Mouse (Mus musculus) layer of hippocampus, adult 8-10 months (tissue): ENCODE measurements at regions not wholly inside any gene's neighbourhood (a gene's known extent, or its start where the extent isn't known, plus 50 kb on each side); places are given as distances from the start of the nearest gene placed in this dataset.
A peak's percentile ranks its signal among the peaks of the same experiment; 100 is the strongest.

Experiments used
- DNase-seq, 2 experiments: peaks; one replicate each; pipeline ENCODE4 v3.0.0; 2022; ENCODE audit warnings: low spot score in 2 of 2

DNA sequence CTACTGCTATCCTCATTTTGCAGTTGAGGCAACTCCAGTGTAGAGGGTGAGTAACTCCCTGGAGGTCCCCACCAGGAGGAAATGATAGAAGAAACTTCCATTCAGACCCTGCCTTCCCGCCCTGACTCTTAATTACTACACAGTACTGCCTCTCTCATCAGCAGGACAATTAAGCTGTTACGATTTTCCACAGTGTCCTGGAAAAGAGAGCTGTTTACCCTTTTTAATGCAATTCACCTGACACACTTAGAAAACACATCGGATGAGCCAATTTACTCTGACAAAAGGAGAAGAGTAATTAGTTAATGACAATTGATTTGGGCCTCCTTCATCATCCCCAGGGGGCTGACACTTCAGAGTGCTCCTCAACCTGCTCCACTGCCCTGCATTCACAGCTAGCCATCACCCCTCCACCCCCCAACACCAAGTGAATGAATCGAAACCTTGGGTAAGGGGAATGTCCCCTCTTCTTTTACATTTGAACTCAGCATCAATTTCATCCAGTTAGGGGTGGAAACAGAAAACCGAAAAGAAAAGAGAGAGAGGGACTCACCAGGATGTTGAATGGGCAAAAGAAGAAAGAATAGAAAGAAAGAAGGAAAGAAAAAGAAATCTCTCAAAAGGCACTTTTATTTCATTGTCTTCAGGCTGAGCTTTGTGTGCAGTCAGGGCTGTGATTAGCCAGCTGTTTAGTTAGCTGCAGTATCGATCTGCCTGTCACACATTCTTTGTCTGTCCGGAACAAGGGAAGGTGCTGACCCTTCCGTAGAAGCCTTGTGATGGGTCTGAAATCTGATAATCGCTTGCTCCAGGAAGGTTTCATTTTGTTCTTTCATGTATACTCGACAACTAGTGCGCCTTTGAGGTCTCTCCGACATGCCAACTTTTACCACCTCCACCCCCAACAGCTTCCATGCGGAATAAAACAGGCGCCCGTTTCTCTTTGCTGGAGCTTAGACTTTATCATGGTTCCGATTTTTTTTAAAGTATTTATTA lies 482.6 kb upstream of the Tenm4 start:
- DNase-seq, result no peak

DNA sequence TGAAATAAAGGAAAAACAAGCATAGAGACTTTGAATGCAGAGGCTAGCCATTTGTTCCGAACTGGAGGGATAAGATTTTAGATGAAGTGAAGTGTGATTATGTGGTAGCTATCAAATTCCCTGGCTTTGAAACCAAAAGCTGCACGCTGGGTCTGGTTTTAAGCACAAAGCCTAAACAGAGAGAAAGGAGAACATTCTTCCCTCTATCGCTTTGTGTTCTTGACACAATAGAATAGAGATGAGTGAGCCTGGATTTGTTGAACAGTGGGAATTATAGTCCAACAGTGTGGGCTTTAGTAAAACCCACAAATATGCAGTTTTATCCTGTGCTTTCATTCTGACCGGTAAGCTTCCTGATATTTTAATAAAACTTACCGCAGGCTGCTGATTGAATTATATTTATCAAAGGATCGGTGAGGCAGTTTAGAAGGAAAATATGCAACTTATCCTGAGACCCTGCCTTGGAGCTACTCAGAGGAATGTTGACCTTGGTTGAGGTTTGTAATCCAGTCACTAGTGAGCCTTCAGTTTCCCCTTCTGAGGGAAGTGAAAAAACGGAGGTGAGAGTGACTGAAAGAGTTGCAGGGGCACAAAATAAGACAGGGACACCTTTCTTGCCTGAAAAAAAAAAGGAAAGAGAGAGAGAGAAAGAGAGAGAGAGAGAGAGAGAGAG lies 481.7 kb upstream of the Tenm4 start:
- no peak for DNase-seq

DNA sequence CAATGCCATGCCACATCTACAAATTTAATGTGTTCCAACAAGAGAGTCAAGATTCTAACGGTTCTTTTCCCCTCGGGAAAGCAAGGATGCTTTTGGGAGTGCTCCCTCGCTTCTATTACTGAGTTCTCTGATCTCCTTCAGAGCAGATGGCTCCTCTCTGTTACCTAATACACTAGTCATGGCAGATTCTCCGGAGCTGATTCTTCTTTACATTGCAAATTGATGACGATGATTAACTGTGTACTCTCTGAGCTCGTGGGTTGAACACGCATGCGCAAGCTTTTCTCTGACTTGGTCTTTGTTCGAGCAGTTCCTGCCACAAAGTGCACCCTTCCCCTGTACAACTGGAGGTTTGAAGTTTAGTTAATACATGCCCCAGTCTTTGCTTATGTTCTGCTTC lies 471.5 kb upstream of the Tenm4 start:
- DNase-seq, result peak; percentile 11 to 25

DNA sequence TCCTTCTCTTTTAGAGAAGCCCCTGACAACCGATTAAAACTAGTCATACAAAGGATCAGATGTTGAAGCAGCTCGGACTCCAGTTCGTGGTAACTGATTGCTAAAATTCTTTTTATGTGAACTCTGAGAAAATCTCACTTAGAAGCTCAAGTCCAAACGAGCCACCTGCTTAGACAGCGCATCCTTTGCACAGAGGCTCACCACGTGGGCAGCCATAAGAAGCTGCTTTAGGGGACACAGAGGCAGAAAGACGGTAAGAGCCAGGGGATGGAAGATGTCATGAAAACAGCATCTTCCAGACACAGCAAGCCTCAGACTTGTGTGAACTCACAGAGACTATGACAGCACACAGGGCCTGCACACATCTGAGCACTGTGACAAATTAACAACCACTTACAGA lies 461.0 kb upstream of the Tenm4 start:
- DNase-seq, result no peak

DNA sequence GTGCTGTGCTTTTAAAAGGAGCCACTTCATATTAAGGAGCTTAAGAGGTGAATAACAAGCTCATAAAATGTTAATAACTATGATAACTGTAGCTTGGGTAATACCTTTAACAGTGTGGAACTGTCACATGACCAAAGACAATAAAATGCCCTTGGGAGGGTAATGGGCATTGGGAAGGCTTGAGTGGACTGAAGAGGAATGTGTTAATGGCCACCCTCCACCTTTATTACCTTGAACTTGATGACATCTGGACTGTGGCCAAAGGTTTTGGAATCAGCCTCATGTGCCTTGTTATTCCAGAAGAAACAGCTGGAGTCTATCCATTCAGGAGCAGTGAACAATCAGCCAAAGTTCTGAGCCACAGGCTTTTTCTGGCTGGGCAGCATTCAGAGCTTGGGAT lies 451.0 kb upstream of the Tenm4 start:
- DNase-seq, result no peak

DNA sequence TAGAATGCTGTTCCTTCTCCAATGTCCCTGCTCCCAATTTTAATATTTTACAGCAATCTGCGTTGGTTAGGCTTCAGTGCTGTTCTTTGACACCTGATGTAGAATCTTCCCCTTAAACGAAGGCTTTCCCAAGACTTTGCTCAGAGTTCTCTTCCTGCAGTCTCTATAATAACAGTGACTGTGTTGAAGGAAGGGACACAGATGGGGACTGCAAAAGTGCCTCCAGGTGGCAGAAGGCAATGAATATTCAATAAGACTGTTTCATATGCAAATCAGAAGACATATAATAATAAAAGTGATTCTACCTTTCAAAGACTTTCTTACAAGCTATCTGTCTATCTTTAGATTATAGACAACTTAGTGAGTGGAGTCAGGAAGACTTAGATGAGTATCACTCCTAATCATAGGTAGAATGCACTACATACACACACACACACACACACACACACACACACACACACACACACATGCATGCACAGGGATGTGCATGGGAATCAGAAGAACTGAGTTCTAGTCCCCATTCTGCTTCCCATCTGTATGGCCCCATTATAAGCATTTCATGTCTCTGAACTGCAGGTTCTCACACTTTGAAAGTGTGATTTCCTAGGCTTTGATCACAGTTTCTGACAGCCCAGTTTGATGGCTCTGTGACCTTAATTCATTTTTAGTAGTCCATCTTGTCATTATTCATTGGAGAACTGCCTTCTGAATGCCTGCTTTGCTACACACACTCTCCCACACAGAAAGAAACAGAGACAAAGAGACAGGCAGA lies 445.1 kb upstream of the Tenm4 start:
- peak; percentile 17 to 34 for DNase-seq

DNA sequence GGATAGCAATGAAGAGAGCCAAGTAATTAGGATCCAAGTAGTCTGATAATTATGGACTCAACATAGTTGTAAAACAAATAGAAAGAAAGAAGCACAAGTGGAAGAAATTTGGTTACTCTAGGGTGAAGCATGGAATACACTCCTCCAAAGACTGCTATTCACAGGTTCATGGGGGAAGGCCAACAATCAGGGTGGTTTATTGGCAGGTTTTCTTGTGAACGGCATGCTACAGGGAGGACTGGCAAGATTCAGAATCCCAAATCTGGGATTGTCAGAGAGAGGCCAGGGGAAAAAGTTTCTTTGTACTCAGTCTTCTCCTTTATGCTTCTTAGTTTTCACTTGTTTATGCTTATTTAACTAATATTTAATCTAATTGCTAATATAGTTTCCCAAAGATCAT lies 437.2 kb upstream of the Tenm4 start:
- no peak for DNase-seq

DNA sequence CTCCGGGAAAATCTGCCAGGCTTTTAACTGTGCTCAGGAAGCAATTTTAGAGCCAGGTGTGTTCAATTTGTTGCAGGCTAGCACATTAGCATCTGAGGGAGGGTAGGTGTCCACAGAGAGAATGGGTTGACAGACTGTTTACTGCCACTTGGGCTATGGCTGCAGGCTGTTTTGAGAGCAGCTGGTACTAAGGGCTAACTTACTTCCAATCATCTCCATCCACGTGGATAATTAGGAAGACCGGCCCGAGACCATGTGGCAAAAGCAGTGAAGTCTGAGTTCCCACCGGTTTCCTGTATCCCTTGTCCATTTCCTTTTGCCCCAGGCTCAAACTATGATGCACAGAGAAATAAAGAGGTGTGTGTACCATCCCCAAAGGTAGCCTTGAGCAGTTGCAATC lies 436.5 kb upstream of the Tenm4 start:
- no peak for DNase-seq

DNA sequence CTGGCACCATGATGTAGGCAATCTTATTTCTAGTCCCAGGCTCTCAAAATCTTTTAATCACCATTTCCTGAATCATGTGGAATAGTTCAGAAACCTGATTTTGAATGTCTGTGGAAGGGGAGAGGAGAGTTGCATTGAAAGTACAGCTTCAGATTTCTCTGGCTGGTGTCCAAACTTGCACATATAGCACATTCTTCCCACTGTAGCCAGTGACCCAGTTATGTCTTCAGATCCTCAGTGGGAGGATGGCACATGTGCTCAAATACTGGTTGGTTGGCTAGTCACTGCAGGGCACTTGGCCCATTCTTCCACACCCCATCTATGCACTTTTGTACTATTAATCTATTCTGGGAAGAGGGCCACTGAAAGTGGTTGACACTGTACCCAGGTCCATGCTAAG lies 434.3 kb upstream of the Tenm4 start:
- no peak for DNase-seq

DNA sequence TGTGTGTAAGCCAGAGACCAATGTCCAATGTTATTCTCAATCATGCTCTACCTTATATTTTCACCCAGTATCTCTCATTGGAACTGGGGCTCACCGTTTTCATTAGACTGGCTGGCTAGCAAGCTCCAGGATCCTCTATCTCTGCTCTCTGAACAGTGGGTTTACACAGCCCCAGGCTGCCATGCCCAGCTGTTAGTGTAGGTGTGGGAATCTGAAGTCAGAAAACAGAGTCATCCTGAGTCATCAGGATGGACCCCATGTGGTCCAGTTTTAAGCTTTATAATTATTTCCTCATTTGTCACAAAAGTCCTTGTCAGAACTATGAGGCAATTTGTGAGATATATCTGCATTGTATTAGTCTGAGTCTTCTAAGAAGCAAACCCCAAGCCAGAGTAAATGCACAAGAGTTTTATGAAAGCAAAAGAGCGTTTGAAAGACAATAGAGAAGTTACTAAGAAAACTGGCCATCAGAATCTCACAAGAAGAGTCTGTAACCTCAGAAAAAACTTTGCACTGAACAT lies 432.3 kb upstream of the Tenm4 start:
- DNase-seq, result no peak

DNA sequence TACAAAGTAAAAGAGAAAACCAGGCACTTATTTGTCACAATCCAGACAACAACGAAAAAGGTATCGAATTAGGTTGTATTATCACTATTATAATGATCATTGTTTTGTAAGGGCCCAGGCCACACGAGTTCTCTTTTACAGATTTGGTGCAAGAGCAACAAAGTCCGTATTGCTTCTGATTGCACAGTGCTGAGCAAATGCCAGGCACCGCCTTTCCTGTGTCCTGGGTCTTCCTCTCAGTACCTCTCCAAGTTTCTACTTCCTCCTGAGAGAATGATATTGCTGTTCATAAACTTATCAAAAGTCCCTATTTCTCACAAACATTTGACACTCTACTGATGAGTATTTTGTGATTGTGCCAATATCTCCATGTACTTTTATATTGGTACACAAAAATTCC lies 431.3 kb upstream of the Tenm4 start:
- DNase-seq, result no peak

DNA sequence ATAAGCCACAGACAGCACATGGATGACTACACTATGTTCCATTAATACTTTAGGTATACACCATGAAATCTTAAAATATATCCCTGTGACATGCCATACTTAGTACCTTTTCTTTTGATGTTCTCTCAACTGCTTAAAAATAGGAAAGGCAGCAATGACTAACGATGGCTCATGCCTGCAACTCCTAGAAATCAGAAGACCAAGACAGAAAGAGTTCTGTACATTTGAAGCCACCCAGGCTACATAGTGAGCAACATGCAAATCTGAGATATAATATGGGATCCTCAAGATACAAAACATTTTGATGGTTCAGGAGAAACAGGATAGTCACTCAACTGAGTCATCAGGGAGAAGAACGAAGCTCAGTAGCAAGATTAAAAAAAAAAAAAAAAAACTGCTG lies 412.7 kb upstream of the Tenm4 start:
- no peak for DNase-seq

DNA sequence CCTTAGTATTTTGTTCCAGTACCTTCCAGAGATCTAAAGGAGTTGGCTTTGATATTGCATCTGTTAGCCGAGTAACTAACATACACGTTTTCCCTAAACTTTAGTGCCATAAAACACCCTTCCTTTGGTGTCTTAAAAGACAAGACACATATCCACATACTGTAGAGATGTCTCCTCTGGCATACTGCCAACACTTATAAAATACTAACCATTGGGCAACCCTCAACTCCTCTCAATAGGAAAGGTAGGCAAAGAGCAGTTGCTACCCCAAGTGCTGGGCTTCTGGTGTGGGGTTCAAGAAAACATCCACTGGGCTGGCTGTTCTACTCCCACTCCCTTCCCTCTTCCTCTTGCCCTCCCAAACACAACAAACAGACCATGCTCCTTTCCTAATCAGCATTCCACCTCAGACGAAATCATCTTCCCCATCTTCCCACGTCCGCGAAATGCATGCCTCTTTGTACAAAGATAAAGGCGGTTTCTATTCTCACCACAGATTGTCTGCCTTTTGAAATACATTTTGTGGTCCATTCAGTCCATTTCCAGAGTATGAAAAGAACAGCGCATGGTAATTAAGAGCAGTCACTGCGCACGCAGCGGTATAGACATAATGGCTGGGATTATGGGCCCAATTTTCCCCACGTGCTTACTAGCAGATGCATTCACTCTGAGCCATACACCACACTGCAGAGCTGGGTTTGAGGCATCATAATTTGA lies 409.9 kb upstream of the Tenm4 start:
- peak; percentile 11 to 21 for DNase-seq

DNA sequence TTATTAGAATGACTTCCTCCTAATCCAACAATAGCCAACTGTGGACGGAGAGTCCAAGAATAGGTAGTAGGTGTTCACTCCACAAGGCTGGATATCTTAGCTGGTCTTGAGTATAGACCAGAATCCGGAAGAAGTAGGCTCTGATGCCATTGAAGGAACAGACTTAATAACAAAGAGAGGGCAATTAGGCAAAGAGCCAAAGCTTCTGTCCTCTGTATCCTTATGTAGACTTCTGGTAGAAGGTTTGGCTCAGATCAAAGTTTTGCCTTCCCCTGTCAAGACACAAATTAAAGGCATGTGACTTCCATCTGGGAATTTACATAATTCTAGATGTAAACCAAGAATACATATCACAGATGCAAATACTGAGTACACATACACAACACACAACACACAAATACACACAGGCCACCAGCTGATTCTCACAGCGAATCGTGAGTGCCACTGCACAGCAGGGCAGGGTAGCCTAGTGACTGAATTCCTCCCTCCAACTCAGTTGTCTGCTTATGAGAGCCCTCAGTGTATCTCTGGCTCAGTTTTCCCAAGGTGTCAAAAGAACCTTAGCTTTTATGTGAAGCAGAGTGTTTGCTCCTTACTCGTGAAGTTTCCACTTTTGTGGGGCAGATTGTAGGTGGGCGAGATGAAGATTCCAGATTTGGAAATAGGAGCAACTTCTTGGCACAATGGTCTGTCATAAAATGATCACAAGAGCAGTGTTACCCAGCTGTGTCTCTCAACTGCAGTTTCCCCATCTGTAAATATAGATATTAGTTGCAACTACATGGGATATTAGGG lies 404.5 kb upstream of the Tenm4 start:
- peak; percentile 31 to 51 for DNase-seq

DNA sequence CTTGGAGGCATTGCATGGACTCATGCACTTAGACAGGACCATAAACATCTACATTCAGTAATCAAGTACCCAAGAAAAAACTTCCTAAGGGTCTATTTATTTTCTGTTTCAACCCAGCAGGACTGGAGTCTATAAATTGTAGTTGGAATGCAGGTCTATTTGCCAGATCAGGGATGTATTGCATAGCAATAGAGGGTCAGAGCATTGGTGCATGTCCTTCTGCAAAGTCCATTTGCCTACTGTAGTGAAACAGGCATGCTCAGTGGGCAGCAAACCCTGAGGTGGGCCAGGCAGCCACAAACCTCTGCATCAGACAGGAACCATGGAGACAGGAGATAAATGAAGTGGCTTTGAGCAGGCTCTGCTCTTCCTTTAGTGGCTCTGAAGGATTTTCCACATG lies 386.5 kb upstream of the Tenm4 start:
- DNase-seq, result no peak

DNA sequence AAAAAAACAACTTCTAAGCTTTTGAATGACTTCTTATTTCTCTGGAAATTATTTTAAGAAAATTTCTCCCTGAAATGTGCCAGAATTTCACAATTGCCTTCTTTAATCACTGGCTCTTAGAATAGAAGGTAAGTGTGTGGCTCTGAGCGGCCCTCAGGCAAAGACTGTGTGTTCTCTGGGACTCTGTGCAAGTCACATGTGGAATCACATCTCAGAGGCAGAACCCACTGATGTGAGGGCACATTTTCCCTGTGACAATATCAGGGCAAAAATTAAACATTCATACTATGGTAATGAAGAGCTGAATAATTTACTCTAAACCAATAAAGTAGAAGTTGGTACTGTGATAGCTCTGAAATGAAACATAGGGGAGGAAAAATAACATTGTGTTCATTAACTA lies 383.5 kb upstream of the Tenm4 start:
- DNase-seq, result no peak

DNA sequence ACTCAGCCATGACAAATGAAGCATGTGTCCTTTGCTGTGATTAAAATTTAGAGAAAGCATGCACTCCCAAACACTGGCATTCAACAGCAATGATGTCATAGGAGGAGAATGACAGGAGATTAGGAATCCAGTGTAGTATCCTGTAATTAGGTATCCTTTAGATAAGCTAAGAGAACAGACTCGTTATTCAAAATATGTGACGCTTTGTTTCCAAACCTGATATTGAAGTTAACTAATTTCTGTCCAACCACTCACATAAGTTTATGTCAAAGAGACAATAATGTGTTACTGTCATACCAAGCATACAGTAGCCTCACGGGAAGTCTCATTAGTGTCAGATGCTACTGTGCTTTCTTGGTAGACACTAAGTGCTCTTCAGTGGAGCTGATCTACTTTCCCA lies 383.1 kb upstream of the Tenm4 start:
- no peak for DNase-seq

DNA sequence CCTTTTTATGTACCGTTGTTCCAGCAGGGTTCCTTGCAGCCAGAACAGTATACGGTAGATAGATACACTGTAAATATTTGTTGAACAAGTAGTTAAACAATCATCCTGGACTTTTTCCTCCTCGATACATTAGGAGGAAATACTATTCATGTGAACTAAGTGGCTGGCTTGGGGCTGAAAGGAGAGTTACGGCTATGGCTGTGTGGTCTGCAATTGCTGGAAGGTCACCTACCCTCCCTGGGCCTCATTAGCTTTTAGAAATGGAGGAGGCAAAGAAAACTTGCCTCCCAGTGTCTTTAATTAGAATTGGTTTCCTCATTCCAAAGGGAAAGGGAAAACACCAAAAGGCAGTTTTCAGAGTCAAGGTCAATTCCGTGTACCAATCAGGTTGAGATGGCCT lies 381.6 kb upstream of the Tenm4 start:
- DNase-seq, result no peak

DNA sequence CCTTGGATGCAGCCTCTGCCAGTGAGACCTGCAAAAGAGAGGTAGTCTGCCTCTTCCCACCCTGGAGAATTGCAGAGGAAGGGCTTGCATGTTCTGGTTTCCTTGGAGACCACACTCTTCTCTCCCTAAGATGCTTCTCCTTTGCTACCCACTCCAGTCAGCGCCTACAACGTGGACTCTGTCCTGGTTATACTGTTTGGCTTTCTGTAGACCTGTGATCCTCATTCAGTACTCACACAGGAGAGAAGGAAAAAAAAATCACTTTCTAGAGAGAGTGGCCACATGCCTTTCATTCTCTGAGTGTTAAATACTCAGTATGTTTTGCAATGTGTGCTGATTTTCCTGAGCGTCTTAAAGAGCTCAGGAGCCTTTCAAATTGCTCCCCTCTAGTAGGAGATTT lies 372.0 kb upstream of the Tenm4 start:
- no peak for DNase-seq

DNA sequence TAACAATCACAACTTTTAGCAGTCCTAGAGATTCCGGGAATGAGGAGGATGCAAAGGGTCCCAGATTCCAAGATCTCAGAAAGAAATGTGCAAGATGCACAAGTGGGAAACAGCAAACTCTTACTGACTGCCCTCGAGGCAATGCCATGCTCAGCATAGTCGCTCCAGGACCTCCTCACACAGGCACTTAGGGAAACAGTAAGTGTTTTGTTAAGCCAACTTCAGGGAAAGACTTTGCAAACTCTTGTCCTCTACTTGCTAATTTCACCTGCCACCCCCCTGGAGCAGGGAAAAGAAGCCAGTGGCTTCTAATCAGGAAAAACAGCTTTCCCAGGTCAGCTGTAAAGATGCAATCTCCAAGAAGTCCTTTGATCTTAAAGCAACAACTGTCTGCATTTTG lies 361.4 kb upstream of the Tenm4 start:
- no peak for DNase-seq
